Mouse (Mus musculus) embryonic fibroblast, embryonic 13.5 days (primary cell): ENCODE results near the gene Hsf2bp. TPM values are rescaled to one million over a fixed set of nuclear protein-coding genes. Genes with fewer than 3 reads are reported as not detected.
A peak's percentile ranks its signal among the peaks of the same experiment; 100 is the strongest.

Experiments
- H3K27ac ChIP-seq: 2 replicates; pipeline ENCODE4 v1.5.1; 2012; ENCODE audit warnings: low read length, control low read depth, inconsistent platforms; ENCODE audit not compliant: insufficient read depth
- H3K4me1 ChIP-seq: 2 replicates; pipeline ENCODE4 v1.6.1; 2011; ENCODE audit warnings: low read length; ENCODE audit not compliant: control insufficient read depth, insufficient read depth
- H3K4me3 ChIP-seq: 2 replicates; pipeline ENCODE4 v1.5.1; 2011; ENCODE audit warnings: mild to moderate bottlenecking, control low read depth, low read length; ENCODE audit not compliant: insufficient read depth
- CTCF ChIP-seq: IDR thresholded peaks from 2 replicates; pipeline ENCODE4 v1.5.1; 2011; ENCODE audit warnings: mild to moderate bottlenecking, control low read depth, low read length, moderate library complexity, borderline replicate concordance; ENCODE audit not compliant: insufficient read depth
- POLR2A ChIP-seq: IDR thresholded peaks from 2 replicates; pipeline ENCODE4 v1.6.1; 2011; ENCODE audit warnings: low read depth, mild to moderate bottlenecking, control low read depth, low read length, moderate library complexity
- polyA plus RNA-seq: library from polyadenylated mRNA; stranded (reverse); fragments of >200 nt; gene quantifications from 2 replicates; pipeline ENCODE4 v1.2.4, GENCODE M21; 2011; ENCODE audit warnings: low read depth; ENCODE audit not compliant: missing spikeins, insufficient read length

The Hsf2bp gene
- polyA plus RNA-seq, 1 experiment, result not detected

- Histone ChIP-seq H3K4me1 (peaks cover 8% of the 10 kb centered on the region), H3K4me3 (peak overlapping the region; percentile 82), H3K27ac (peak overlapping the region; percentile 3; the same call in 1 of the 2 replicates)
- TF ChIP-seq POLR2A (peak; percentile 1; the same call in 1 of the 2 replicates), CTCF (no peak)
Observed at GRCm38 (mm10) chr17:32036509-32037438, 625 bp upstream of the Hsf2bp start.

GRCm38 (mm10) chr17:32034322-32034721 lies 1.8 kb downstream of the Hsf2bp start:
- TF ChIP-seq CTCF (no peak), POLR2A (no peak)
- no peak overlapping the region for H3K4me3 ChIP-seq
- no peak overlapping the region for H3K27ac ChIP-seq
- peaks cover 8% of the 10 kb centered on the region; the same call in 1 of the 2 replicates for H3K4me1 ChIP-seq

- Histone ChIP-seq H3K27ac (0 out of 2 replicates have a peak overlapping the region, but pooled peaks have one; percentile 21), H3K4me3 (no peak overlapping the region), H3K4me1 (peaks cover 8% of the 10 kb centered on the region; the same call in 1 of the 2 replicates)
- TF ChIP-seq CTCF, result no peak
Observed at GRCm38 (mm10) chr17:32031684-32032083, 4.5 kb downstream of the Hsf2bp start.

- H3K4me3 ChIP-seq, result no peak overlapping the region
- H3K4me1 ChIP-seq, result peaks cover 8% of the 10 kb centered on the region; the same call in 1 of the 2 replicates
- TF ChIP-seq POLR2A (no peak), CTCF (no peak)
- H3K27ac ChIP-seq, result no peak overlapping the region
Observed at GRCm38 (mm10) chr17:32028301-32028700, 7.8 kb downstream of the Hsf2bp start.

- peaks cover 8% of the 10 kb centered on the region; the same call in 1 of the 2 replicates for H3K4me1 ChIP-seq
- H3K27ac ChIP-seq, result no peak overlapping the region
- TF ChIP-seq POLR2A, result no peak
- TF ChIP-seq CTCF, result no peak
- H3K4me3 ChIP-seq, result no peak overlapping the region
Observed at GRCm38 (mm10) chr17:32027666-32028065, 8.5 kb downstream of the Hsf2bp start.

- no peak overlapping the region for H3K4me3 ChIP-seq
- no peak overlapping the region for H3K27ac ChIP-seq
- TF ChIP-seq CTCF (peak; percentile 59; the same call in 1 of the 2 replicates), POLR2A (no peak)
- H3K4me1 ChIP-seq, result no peaks in the 10 kb centered on the region
Observed at GRCm38 (mm10) chr17:32025386-32025785, 10.8 kb downstream of the Hsf2bp start.

GRCm38 (mm10) chr17:32024671-32025073 lies 11.5 kb downstream of the Hsf2bp start:
- H3K4me3 ChIP-seq, result no peak overlapping the region
- no peak overlapping the region for H3K27ac ChIP-seq
- TF ChIP-seq CTCF (no peak), POLR2A (no peak)
- H3K4me1 ChIP-seq, result no peaks in the 10 kb centered on the region

- Histone ChIP-seq H3K4me3 (no peak overlapping the region), H3K27ac (peak overlapping the region; percentile 53), H3K4me1 (no peaks in the 10 kb centered on the region)
- no peak for TF ChIP-seq POLR2A
- TF ChIP-seq CTCF, result no peak
Observed at GRCm38 (mm10) chr17:32023088-32023487, 13.1 kb downstream of the Hsf2bp start.

- no peak overlapping the region for H3K4me3 ChIP-seq
- H3K27ac ChIP-seq, result peak overlapping the region; percentile 53
- H3K4me1 ChIP-seq, result no peaks in the 10 kb centered on the region
- no peak for TF ChIP-seq POLR2A
- no peak for TF ChIP-seq CTCF
Observed at GRCm38 (mm10) chr17:32022551-32022950, 13.6 kb downstream of the Hsf2bp start.

GRCm38 (mm10) chr17:32021981-32022380 lies 14.2 kb downstream of the Hsf2bp start:
- Histone ChIP-seq H3K4me1 (no peaks in the 10 kb centered on the region), H3K4me3 (no peak overlapping the region), H3K27ac (no peak overlapping the region)
- no peak for TF ChIP-seq POLR2A
- TF ChIP-seq CTCF, result no peak
